ENCODE assay signal across 19 mouse cellular contexts in genomic region chr15:10106853-10107252, GRCm38 (mm10).
"Had no signal": no experiment of that assay in that cellular context is flagged by ENCODE, and none has a peak within 500 bp of the region (broad histone marks: within the 10 kb centered on the region; RNA-seq: fewer than 3 reads in every experiment).

No protein-coding gene starts in this region.

- H3K9me3 ChIP-seq: liver, embryonic 13.5 days; midbrain, embryonic 12.5 days; midbrain, embryonic 15.5 days; neural tube, embryonic 12.5 days; neural tube, embryonic 15.5 days had no signal

- H3K27me3 ChIP-seq: liver, embryonic 13.5 days; midbrain, embryonic 12.5 days; midbrain, embryonic 15.5 days; neural tube, embryonic 12.5 days; neural tube, embryonic 15.5 days had no signal

- DNase-seq: kidney, adult 2 months; kidney, postnatal 25 days; layer of hippocampus, adult 9-11 months; liver, embryonic 13.5 days; lung, adult 2 months; lung, postnatal 14 days; right cerebral cortex, adult 18-20 months; right cerebral cortex, postnatal 14 days; right cerebral cortex, postnatal 4 days; thymus, adult 18-20 months; thymus, postnatal 4 days had no signal

- H3K9ac ChIP-seq: liver, embryonic 13.5 days; midbrain, embryonic 12.5 days; midbrain, embryonic 15.5 days; neural tube, embryonic 12.5 days; neural tube, embryonic 15.5 days had no signal

- H3K36me3 ChIP-seq: liver, embryonic 13.5 days; midbrain, embryonic 12.5 days; midbrain, embryonic 15.5 days; neural tube, embryonic 12.5 days; neural tube, embryonic 15.5 days had no signal

- H3K27ac ChIP-seq: kidney, postnatal 0 days; layer of hippocampus, adult 2 months; liver, embryonic 13.5 days; macrophage; midbrain, embryonic 12.5 days; midbrain, embryonic 15.5 days; neural tube, embryonic 12.5 days; neural tube, embryonic 15.5 days; stomach, postnatal 0 days had no signal

- H3K4me1 ChIP-seq: liver, embryonic 13.5 days; midbrain, embryonic 12.5 days; midbrain, embryonic 15.5 days; neural tube, embryonic 12.5 days; neural tube, embryonic 15.5 days had no signal

- H3K4me3 ChIP-seq: layer of hippocampus, adult 2 months; liver, embryonic 13.5 days; midbrain, embryonic 12.5 days; midbrain, embryonic 15.5 days; neural tube, embryonic 12.5 days; neural tube, embryonic 15.5 days had no signal
